Mouse (Mus musculus): Measurements from ENCODE around the gene Olfr1396. TPM values are rescaled to one million over a fixed set of nuclear protein-coding genes. Genes with fewer than 3 reads are reported as not detected.

Olfr1396 gene
- polyA plus RNA-seq (2016; fragmentation: Nextera tagmentation; extraction: Ambion mirVana) = not detected in 2 replicates

GRCm38 (mm10) chr11:49114774-49115173 lies at the start of gene Olfr1396:
Olfr1396 (minus strand) TSS chr11:49114874.
- Histone ChIP-seq H3K4me1 (no peaks in the 10 kb centered on the region), H3K9ac (replicated peaks) (no peak within 1 kb of the TSS)
- ATAC-seq (ENCODE audit: low FRiP score, low read depth) = no peak

GRCm38 (mm10) chr11:49156821-49157814 lies 42.4 kb upstream of the Olfr1396 start:
- Histone ChIP-seq H3K4me2 (replicated peaks) (no peak overlapping the region), H3K9ac (replicated peaks) (no peak overlapping the region), H3K4me1 (no peaks in the 10 kb centered on the region), H3K4me3 (no peak overlapping the region), H3K36me3 (no peaks in the 10 kb centered on the region), H3K27ac (replicated peaks) (no peak overlapping the region), H3K9me3 (no peaks in the 10 kb centered on the region), H3K27me3 (no peaks in the 10 kb centered on the region)
- ATAC-seq (ENCODE audit: low FRiP score, low read depth) = no peak
- WGBS = 90% methylated on average over 2 of the region's 2 CpGs

More at GRCm38 (mm10) chr11:49114774-49115173, at the start of gene Olfr1396:
- Histone ChIP-seq H3K4me3 (no peak within 1 kb of the TSS), H3K9me3 (no peaks in the 10 kb centered on the region), H3K27me3 (no peaks in the 10 kb centered on the region), H3K27ac (replicated peaks) (no peak within 1 kb of the TSS), H3K4me2 (replicated peaks) (no peak within 1 kb of the TSS), H3K36me3 (no peaks in the 10 kb centered on the region)

- no peaks in the 10 kb centered on the region for H3K4me1 ChIP-seq
- H3K4me3 ChIP-seq = no peak within 1 kb of the TSS
- no peaks in the 10 kb centered on the region for H3K36me3 ChIP-seq
- H3K27me3 ChIP-seq = no peaks in the 10 kb centered on the region
- H3K9me3 ChIP-seq = no peaks in the 10 kb centered on the region
- 88% methylated on average over 1 of the region's 1 CpGs for WGBS
- no peak within 1 kb of the TSS for H3K27ac ChIP-seq (replicated peaks)
- ATAC-seq (ENCODE audit: low FRiP score, low read depth) = no peak
- no peak within 1 kb of the TSS for H3K4me2 ChIP-seq (replicated peaks)
- no peak within 1 kb of the TSS for H3K9ac ChIP-seq (replicated peaks)
Observed at GRCm38 (mm10) chr11:49154077-49154476, 39.4 kb upstream of the Olfr1396 start, which contains the start of gene Olfr1394. Olfr1394 (plus strand) TSS chr11:49154377.

- Histone ChIP-seq H3K36me3 (no peaks in the 10 kb centered on the region), H3K27me3 (no peaks in the 10 kb centered on the region), H3K9me3 (no peaks in the 10 kb centered on the region), H3K4me1 (no peaks in the 10 kb centered on the region), H3K9ac (replicated peaks) (no peak within 1 kb of the TSS), H3K27ac (replicated peaks) (no peak within 1 kb of the TSS), H3K4me3 (no peak within 1 kb of the TSS), H3K4me2 (replicated peaks) (no peak within 1 kb of the TSS)
- WGBS = 88% methylated on average over 6 of the region's 6 CpGs
- no peak for ATAC-seq (ENCODE audit: low FRiP score, low read depth)
Observed at GRCm38 (mm10) chr11:49141974-49142373, 27.3 kb upstream of the Olfr1396 start, which contains the start of gene Olfr1395. Olfr1395 (plus strand) TSS chr11:49142274.

- H3K36me3 ChIP-seq = no peaks in the 10 kb centered on the region
- H3K9me3 ChIP-seq = no peaks in the 10 kb centered on the region
- WGBS = 86% methylated on average over 2 of the region's 2 CpGs
- H3K4me3 ChIP-seq = no peak overlapping the region
- H3K4me1 ChIP-seq = no peaks in the 10 kb centered on the region
- no peak overlapping the region for H3K9ac ChIP-seq (replicated peaks)
- no peak for ATAC-seq (ENCODE audit: low FRiP score, low read depth)
- H3K4me2 ChIP-seq (replicated peaks) = no peak overlapping the region
- no peak overlapping the region for H3K27ac ChIP-seq (replicated peaks)
- no peaks in the 10 kb centered on the region for H3K27me3 ChIP-seq
Observed at GRCm38 (mm10) chr11:49124169-49124568, 9.5 kb upstream of the Olfr1396 start.

- Histone ChIP-seq H3K27ac (replicated peaks) (no peak overlapping the region), H3K4me1 (no peaks in the 10 kb centered on the region), H3K9me3 (no peaks in the 10 kb centered on the region), H3K36me3 (no peaks in the 10 kb centered on the region), H3K27me3 (no peaks in the 10 kb centered on the region), H3K4me3 (no peak overlapping the region), H3K4me2 (replicated peaks) (no peak overlapping the region), H3K9ac (replicated peaks) (no peak overlapping the region)
- 88% methylated on average over 3 of the region's 3 CpGs for WGBS
- no peak for ATAC-seq (ENCODE audit: low FRiP score, low read depth)
Observed at GRCm38 (mm10) chr11:49119635-49120034, 5.0 kb upstream of the Olfr1396 start.

- ATAC-seq (ENCODE audit: low FRiP score, low read depth) = no peak
- Histone ChIP-seq H3K27me3 (no peaks in the 10 kb centered on the region), H3K4me2 (replicated peaks) (no peak overlapping the region), H3K4me3 (no peak overlapping the region), H3K9me3 (no peaks in the 10 kb centered on the region), H3K36me3 (no peaks in the 10 kb centered on the region), H3K9ac (replicated peaks) (no peak overlapping the region), H3K27ac (replicated peaks) (no peak overlapping the region), H3K4me1 (no peaks in the 10 kb centered on the region)
- 83% methylated on average over 2 of the region's 2 CpGs for WGBS
Observed at GRCm38 (mm10) chr11:49114158-49114557, 516 bp downstream of the Olfr1396 start.

GRCm38 (mm10) chr11:49112624-49113219 lies 2.0 kb downstream of the Olfr1396 start:
- Histone ChIP-seq H3K4me3 (no peak overlapping the region), H3K4me2 (replicated peaks) (no peak overlapping the region), H3K9me3 (no peaks in the 10 kb centered on the region), H3K27me3 (no peaks in the 10 kb centered on the region), H3K36me3 (no peaks in the 10 kb centered on the region), H3K4me1 (no peaks in the 10 kb centered on the region), H3K27ac (replicated peaks) (no peak overlapping the region), H3K9ac (replicated peaks) (no peak overlapping the region)
- ATAC-seq (ENCODE audit: low FRiP score, low read depth) = no peak
- 91% methylated on average over 6 of the region's 6 CpGs for WGBS

GRCm38 (mm10) chr11:49111000-49111399 lies 3.7 kb downstream of the Olfr1396 start:
- ATAC-seq (ENCODE audit: low FRiP score, low read depth) = no peak
- Histone ChIP-seq H3K4me2 (replicated peaks) (no peak overlapping the region), H3K4me1 (no peaks in the 10 kb centered on the region), H3K4me3 (no peak overlapping the region), H3K9ac (replicated peaks) (no peak overlapping the region), H3K27ac (replicated peaks) (no peak overlapping the region), H3K27me3 (no peaks in the 10 kb centered on the region), H3K9me3 (no peaks in the 10 kb centered on the region), H3K36me3 (no peaks in the 10 kb centered on the region)
- 77% methylated on average over 1 of the region's 1 CpGs for WGBS

- no peak overlapping the region for H3K4me2 ChIP-seq (replicated peaks)
- no peaks in the 10 kb centered on the region for H3K4me1 ChIP-seq
- no peaks in the 10 kb centered on the region for H3K9me3 ChIP-seq
- no peak overlapping the region for H3K27ac ChIP-seq (replicated peaks)
- H3K27me3 ChIP-seq = no peaks in the 10 kb centered on the region
- H3K36me3 ChIP-seq = no peaks in the 10 kb centered on the region
- WGBS = 36% methylated on average over 1 of the region's 1 CpGs
- H3K9ac ChIP-seq (replicated peaks) = no peak overlapping the region
- no peak overlapping the region for H3K4me3 ChIP-seq
- ATAC-seq (ENCODE audit: low FRiP score, low read depth) = no peak
Observed at GRCm38 (mm10) chr11:49108833-49109232, 5.8 kb downstream of the Olfr1396 start.

- no peaks in the 10 kb centered on the region for H3K9me3 ChIP-seq
- no peak overlapping the region for H3K4me3 ChIP-seq
- no peak overlapping the region for H3K4me2 ChIP-seq (replicated peaks)
- WGBS = 57% methylated on average over 10 of the region's 10 CpGs
- H3K36me3 ChIP-seq = no peaks in the 10 kb centered on the region
- no peak for ATAC-seq (ENCODE audit: low FRiP score, low read depth)
- H3K27me3 ChIP-seq = no peaks in the 10 kb centered on the region
- no peak overlapping the region for H3K9ac ChIP-seq (replicated peaks)
- no peak overlapping the region for H3K27ac ChIP-seq (replicated peaks)
- 0 out of 2 replicates have a peak, but pooled peaks cover 2% of the 10 kb centered on the region for H3K4me1 ChIP-seq
Observed at GRCm38 (mm10) chr11:49107650-49108537, 6.8 kb downstream of the Olfr1396 start.

Measured in midbrain, embryonic 12.5 days (tissue).